Mouse (Mus musculus): ENCODE measurements at regions not wholly inside any gene's neighbourhood (a gene's known extent, or its start where the extent isn't known, plus 50 kb on each side); places are given as distances from the start of the nearest gene placed in this dataset.

DNA sequence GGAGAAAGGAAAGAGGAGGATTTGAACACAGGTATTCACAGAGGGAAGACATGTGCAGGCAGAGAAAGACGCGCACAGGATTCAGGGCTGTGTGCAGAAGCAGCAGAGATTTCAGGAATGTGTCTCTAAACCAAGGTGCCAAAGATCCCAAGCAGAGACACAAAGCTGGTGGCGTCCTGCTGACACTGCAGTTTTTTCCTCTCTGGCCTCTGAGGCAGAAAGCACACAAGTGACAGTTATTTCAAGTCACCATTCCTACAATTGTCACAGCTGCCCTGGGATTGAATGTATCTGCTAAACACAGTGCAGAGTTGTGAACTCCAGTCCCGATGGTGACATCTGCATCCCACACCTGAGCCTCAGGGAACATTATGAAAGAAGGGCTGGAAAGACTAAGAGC lies 107.1 kb upstream of the Slc22a12 start:
- TF ChIP-seq POLR2A (IDR thresholded peaks at IDR 0.05; ENCODE audit: borderline replicate concordance, low read depth, low read length) (no peak), CTCF (IDR thresholded peaks at IDR 0.05; ENCODE audit: low read depth, low read length) (no peak)

Measured in bone marrow macrophage, adult 2 months (primary cell).